Mouse (Mus musculus) forebrain, postnatal 0 days (tissue): ENCODE measurements around the gene Vamp9. TPM values are rescaled to one million over a fixed set of nuclear protein-coding genes. Genes with fewer than 3 reads are reported as not detected.

Experiments
- ATAC-seq: fragments of 200-750 bp; cut with Nextera tagmentation; 2 replicates; pipeline ENCODE4 v1.8.0; 2017; ENCODE audit warnings: mild to moderate bottlenecking, moderate library complexity
- DNase-seq: peaks from one replicate; pipeline ENCODE4 v3.0.0-alpha.2; 2015
- H3K27ac ChIP-seq: fragments of 300-500 bp; sonication (generic); 2 replicates; pipeline ENCODE4 v1.5.1; 2014; ENCODE audit warnings: low read depth, mild to moderate bottlenecking, antibody characterized with exemption, low read length, moderate library complexity, mixed read lengths
- H3K27me3 ChIP-seq: fragments of 300-500 bp; sonication (generic); 2 replicates; pipeline ENCODE4 v1.6.1; 2014; ENCODE audit warnings: mild to moderate bottlenecking, low read length, mixed read lengths; ENCODE audit not compliant: insufficient read depth
- H3K36me3 ChIP-seq: fragments of 300-500 bp; sonication (generic); 2 replicates; pipeline ENCODE4 v1.6.1; 2014; ENCODE audit warnings: mild to moderate bottlenecking, moderate library complexity; ENCODE audit not compliant: insufficient read depth
- H3K4me1 ChIP-seq: fragments of 300-500 bp; sonication (generic); 2 replicates; pipeline ENCODE4 v1.6.1; 2014; ENCODE audit warnings: antibody characterized with exemption; ENCODE audit not compliant: insufficient read depth
- H3K4me2 ChIP-seq: fragments of 300-500 bp; sonication (generic); 2 replicates; pipeline ENCODE4 v1.6.1; 2014; ENCODE audit warnings: low read depth, mild to moderate bottlenecking, moderate library complexity
- H3K4me3 ChIP-seq: fragments of 300-500 bp; sonication (generic); 2 replicates; pipeline ENCODE4 v1.5.1; 2014; ENCODE audit warnings: low read depth, low read length, mixed read lengths
- H3K9ac ChIP-seq: fragments of 300-500 bp; sonication (generic); 2 replicates; pipeline ENCODE4 v1.6.1; 2014; ENCODE audit warnings: mild to moderate bottlenecking
- H3K9me3 ChIP-seq: fragments of 300-500 bp; sonication (generic); 2 replicates; pipeline ENCODE4 v1.6.1; 2016; ENCODE audit warnings: low read length
- CTCF ChIP-seq: sonication (generic); IDR thresholded peaks from 2 replicates; pipeline ENCODE4 v1.5.1; 2016; ENCODE audit warnings: antibody characterized with exemption, control low read depth, low read depth
- WGBS: fragments of 180-500 bp; shearing (Covaris S2); extraction: QIAGEN DNeasy Blood & Tissue Kit; methylation state at CpG from one replicate; pipeline ENCODE4 v1.1.7; 2014; 5-methylcytosine and 5-hydroxymethylcytosine counted together
- polyA plus RNA-seq: library from polyadenylated mRNA; unstranded; fragments of >200 nt; fragmentation: Nextera tagmentation; extraction: Ambion mirVana; gene quantifications from 2 replicates; pipeline ENCODE4 v1.2.1, GENCODE M21; 2015
- total RNA-seq: library from RNA; depleted of rRNA; stranded (reverse); fragments of >200 nt; gene quantifications from 2 replicates; pipeline ENCODE4 v1.2.3, GENCODE M21; 2014; rRNA removed

Gene Vamp9
- total RNA-seq (0.52 and 1.5 TPM in 2 replicates), polyA plus RNA-seq (0.73 and 1.2 TPM in 2 replicates)

DNA sequence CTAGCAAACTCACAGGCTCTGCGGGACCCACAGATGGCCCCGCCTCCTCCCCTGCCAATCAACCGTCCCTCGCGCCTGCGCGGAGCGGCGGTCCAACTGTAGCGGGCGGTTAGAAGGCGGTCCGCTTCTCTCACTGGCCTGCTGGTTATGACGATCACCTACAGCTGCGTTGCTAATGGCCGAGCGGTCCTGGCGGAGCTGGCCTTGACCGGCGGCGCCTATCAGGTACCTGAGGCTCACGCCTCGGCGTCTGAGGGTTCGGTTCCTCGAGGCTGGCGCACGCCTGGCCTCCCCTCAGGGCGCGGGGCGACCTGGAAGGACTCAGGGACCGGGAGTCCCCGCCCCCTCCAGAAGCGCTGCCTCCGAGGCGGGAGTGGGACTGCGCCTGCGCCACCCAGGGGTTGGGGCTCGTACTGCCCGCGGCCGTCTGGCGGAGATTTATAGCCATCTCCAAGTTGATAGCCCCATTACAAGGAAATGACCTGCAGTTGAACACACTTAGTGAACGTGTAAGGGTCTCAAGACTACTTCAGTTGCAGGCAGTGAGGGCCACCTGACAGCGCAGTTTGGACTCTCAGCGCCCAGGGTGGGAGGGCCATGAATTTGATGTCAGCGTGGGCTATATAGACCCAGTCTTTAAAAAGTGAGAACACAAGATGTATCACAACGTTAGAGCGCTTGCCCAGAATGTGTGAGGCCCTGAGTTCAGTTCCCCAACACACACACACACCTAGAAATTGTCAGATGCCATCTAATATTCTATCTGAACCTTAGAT is at the start of gene Vamp9:
Gene Vamp9 (plus strand): TSS at position 74 of the 776 bp plus-strand sequence.
- WGBS: 12% methylated on average over 49 of the region's 49 CpGs
- DNase-seq: peak; percentile 96

DNA sequence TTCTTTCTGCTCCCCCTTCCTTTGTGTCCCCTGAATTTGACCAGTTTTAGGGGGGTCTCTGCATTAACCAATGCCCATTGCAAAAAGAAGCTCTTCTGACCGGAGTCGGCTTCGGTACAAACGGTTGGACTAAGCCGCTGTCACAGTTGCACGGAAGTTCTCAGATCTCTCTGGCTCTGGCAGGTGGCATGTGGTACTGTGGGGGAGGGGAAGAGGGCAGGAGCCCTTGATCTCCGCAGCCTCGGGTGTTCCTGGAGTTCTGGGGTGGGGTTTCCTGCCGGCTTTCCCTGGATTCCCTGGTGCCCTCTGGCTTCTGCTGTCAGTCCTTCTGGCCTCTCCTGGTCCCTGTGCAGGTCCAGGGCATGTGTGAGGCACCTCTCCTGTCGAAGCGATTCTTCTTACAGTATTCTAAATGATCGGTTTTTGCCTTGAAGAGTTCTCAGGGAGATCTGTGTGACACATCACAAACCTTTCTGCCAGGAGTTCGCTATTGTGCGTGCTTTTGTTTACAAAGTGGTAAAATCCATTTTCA is 48.9 kb upstream of the Vamp9 start:
- no peaks in the 10 kb centered on the region for H3K27me3 ChIP-seq
- DNase-seq: no peak
- H3K27ac ChIP-seq: no peak overlapping the region
- H3K36me3 ChIP-seq: no peaks in the 10 kb centered on the region
- no peak for ATAC-seq
- no peak overlapping the region for H3K9ac ChIP-seq
- H3K9me3 ChIP-seq: no peaks in the 10 kb centered on the region
- H3K4me3 ChIP-seq: no peak overlapping the region
- 48% methylated on average over 14 of the region's 14 CpGs for WGBS
- no peak overlapping the region for H3K4me2 ChIP-seq
- no peak for TF ChIP-seq CTCF
- H3K4me1 ChIP-seq: peaks cover 2% of the 10 kb centered on the region; the same call in 1 of the 2 replicates

More for the DNA sequence above, at the start of gene Vamp9:
- peak within 1 kb of the TSS; percentile 60 for H3K4me2 ChIP-seq
- H3K9me3 ChIP-seq: no peaks in the 10 kb centered on the region
- peak within 1 kb of the TSS; percentile 66 for H3K9ac ChIP-seq
- peak; percentile 69 for TF ChIP-seq CTCF
- ATAC-seq: peak; percentile 99
- H3K27me3 ChIP-seq: no peaks in the 10 kb centered on the region
- H3K4me1 ChIP-seq: 0 out of 2 replicates have a peak, but pooled peaks cover 4% of the 10 kb centered on the region
- H3K36me3 ChIP-seq: no peaks in the 10 kb centered on the region
- H3K27ac ChIP-seq: peak within 1 kb of the TSS; percentile 80
- peak within 1 kb of the TSS; percentile 51 for H3K4me3 ChIP-seq

DNA sequence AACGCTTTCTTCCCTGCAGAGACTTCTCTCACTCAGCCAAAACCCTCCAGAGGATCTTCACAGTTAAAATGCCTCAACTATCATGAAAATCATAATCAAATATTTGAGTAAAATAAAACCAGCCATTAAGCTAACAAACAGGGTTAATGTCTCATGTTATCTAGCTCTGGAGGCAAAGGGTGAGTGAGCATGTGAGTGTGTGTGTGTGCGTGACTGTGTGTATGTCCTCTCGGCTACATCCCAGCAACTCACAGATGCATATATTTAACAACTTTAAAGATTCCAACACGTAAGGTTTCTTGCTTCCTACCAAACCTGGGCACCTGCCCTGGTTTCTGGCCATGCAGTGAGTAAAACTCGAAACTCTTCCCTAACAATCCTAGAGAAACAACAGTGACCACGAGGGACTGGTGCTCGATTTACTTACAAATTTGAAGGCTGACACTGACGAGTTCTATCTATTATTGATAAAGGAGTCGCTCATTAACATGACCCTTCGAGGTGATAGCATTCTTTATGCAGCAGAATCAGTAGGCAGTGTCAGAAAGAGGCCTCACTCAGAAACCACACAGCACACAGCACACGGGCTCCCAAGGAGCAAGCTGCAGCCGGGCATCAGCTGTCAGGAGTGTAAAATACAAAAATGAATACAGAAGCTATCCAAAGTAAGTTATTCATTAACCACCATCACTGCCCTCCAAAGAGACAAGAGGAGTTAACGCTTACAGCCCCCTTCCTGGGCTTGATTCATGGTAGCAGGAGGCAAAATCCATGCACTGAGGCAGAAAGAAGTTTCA is 46.2 kb upstream of the Vamp9 start:
- WGBS: 64% methylated on average over 13 of the region's 13 CpGs
- no peak for DNase-seq

DNA sequence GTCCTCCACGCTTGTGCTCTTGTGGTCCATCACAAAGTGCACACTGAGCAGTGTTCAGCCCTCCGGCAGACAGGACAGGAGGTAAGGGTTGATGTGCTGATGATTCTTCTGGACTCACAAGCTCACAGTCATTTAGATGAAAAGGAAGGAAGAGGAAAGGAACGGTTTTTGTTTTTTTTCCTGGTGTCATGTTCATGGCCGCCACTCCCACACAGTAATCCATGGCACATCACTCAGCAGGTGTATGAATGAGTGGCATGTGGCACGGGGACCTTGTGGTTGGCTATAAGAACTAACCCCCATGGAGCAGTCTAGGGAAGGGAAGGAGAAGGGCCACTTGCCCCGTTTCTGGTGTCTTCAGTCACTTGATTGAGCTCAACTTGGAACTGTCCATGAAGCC is 44.2 kb upstream of the Vamp9 start:
- DNase-seq (no peak), ATAC-seq (no peak)
- H3K36me3 ChIP-seq: no peaks in the 10 kb centered on the region
- no peaks in the 10 kb centered on the region for H3K9me3 ChIP-seq
- no peaks in the 10 kb centered on the region for H3K4me1 ChIP-seq
- H3K4me2 ChIP-seq: no peak overlapping the region
- no peak for TF ChIP-seq CTCF
- H3K27me3 ChIP-seq: no peaks in the 10 kb centered on the region
- no peak overlapping the region for H3K9ac ChIP-seq
- WGBS: 89% methylated on average over 6 of the region's 6 CpGs
- no peak overlapping the region for H3K27ac ChIP-seq
- H3K4me3 ChIP-seq: no peak overlapping the region

More for the DNA sequence above, 46.2 kb upstream of the Vamp9 start:
- Histone ChIP-seq H3K9me3 (no peaks in the 10 kb centered on the region), H3K4me3 (no peak overlapping the region), H3K4me2 (no peak overlapping the region), H3K36me3 (no peaks in the 10 kb centered on the region), H3K27me3 (no peaks in the 10 kb centered on the region), H3K27ac (no peak overlapping the region), H3K4me1 (peaks cover 2% of the 10 kb centered on the region; the same call in 1 of the 2 replicates), H3K9ac (no peak overlapping the region)
- ATAC-seq: no peak
- no peak for TF ChIP-seq CTCF

DNA sequence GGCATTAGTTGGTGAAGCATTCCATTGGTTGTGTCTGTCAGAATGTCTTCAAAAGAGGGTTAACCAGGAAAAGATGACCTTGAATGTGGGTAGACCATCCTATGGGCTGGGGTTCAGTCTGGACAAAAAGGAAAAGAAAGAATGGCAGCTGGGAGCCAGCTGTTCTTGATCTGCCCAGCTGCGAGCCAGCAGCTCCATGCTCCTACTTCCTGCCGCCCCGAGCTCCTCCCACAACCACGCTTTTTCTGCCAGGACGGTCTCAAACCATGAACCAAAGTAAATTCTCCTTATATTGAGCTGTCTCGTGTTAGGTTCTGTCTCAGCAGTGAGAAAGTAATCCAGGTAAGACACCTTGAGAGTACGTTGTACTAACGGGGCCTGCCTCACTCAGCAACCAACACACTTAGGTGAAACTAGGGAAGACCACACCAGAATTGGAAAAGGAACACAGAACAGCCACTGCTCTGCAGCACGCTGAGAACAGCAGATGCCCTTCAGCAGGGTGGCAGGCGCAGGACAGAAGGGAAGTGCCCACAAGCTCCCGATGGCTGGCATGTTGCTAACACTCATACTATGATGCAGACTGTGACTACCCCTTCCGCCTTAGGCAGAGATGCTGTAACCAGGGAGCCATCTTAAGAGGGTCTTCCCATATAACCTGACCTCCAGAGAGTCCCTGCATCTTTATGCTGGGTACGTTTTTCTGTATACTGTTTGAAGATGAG is 42.2 kb upstream of the Vamp9 start:
- DNase-seq: no peak
- no peak for ATAC-seq
- WGBS: 86% methylated on average over 13 of the region's 13 CpGs

DNA sequence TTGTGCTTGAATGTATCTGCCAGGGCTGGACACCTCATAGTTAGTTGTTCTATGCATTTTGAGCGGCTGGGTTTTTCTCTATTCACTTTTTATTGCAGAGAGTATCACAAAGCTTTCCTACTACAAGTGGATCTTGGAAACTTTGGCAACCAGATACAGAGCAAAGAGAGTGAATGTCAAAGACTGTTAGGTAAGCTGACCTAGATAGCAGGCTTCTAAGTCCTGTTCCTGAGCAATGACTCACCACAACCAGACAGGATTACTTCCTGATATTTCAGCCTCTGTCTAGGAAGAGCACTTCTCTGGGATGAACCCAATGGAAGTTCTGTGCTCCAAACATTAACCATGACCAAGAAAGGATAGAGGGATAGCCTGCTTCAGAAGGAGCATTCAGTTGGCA is 40.3 kb upstream of the Vamp9 start:
- no peak for TF ChIP-seq CTCF
- Histone ChIP-seq H3K4me3 (no peak overlapping the region), H3K9me3 (no peaks in the 10 kb centered on the region), H3K27ac (no peak overlapping the region), H3K4me1 (no peaks in the 10 kb centered on the region), H3K36me3 (no peaks in the 10 kb centered on the region), H3K27me3 (no peaks in the 10 kb centered on the region), H3K9ac (no peak overlapping the region), H3K4me2 (no peak overlapping the region)
- DNase-seq (no peak), ATAC-seq (no peak)
- WGBS: 90% methylated on average over 1 of the region's 1 CpGs

More for the DNA sequence above, 42.2 kb upstream of the Vamp9 start:
- H3K9me3 ChIP-seq: no peaks in the 10 kb centered on the region
- no peak overlapping the region for H3K4me3 ChIP-seq
- no peaks in the 10 kb centered on the region for H3K27me3 ChIP-seq
- H3K27ac ChIP-seq: no peak overlapping the region
- no peak for TF ChIP-seq CTCF
- H3K9ac ChIP-seq: no peak overlapping the region
- no peaks in the 10 kb centered on the region for H3K4me1 ChIP-seq
- no peaks in the 10 kb centered on the region for H3K36me3 ChIP-seq
- no peak overlapping the region for H3K4me2 ChIP-seq
